Mouse (Mus musculus): ENCODE measurements at regions not wholly inside any gene's neighbourhood (a gene's known extent, or its start where the extent isn't known, plus 50 kb on each side); places are given as distances from the start of the nearest gene placed in this dataset.

DNA sequence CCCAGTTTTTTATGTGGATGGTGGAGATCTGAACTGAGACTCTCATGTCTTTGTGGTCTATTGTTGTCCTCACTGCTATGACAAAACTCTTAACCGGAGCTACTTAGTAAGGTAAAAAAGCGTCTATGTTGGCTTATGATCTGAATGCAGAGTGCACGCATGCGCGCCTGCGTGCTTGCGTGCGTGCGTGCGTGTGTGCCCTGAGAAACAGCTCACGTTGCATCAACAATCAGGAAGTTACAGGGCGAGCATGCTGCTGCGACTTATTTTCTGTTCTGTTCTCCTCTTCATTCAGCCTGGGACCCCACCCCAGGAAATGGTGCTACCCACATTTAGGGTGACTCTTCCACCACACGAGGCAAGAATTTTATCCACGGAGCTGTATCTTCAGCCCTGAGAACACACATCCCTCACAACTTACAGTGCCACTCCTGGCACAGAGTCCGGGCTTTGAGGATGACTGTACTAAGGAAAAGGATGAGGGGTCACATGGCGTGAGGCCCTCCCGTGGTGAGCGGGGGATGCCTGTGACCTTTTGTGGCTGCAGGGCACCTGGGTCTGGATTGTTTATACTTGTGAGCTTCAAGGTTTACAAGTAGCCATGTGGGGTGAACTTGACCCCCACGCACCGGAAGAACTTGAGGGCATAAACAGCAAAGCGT lies 213.4 kb downstream of the Gadd45g start:
- DNase-seq: no peak

DNA sequence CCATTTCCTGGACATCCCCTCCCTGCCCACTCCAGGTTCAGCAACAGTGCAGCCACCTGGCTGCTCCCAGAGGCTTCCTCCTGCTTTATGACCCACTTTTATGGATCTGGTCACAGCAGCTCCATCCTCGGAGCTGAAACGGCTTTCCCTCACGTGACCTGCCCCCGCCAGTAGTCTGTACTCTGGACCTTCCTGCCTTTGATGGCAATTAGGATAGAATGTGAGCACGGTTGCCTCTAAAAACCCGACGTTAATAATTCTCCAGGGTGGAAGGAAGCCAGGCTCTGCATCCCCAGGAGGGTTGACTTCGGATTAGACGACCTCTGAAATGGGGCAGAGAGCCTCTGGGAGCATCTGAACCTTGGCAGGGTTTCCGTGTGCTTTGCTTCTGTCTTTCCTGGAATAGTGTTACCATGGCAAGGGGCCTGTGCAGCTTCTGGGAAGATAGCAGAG lies 214.0 kb downstream of the Gadd45g start:
- no peak for DNase-seq

DNA sequence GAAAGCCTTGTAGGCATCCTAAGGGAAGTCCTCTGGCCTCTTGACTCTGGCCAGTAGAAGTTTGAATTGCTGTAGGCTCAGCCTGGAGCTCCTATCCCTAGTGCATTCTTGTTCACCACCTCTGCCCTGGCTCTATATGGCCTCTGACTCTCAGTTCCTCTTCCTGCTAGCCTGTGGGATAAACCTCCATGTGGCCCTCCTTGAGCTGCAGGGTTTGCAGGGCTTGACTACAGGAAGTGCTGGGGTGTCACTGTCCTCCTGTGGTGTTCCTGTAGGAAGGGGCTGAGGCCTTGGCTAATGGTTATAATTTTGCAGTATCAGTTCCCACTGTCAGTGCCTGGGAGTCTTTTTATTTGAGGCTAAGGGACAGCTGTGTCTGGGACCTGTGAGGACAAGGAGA lies 215.0 kb downstream of the Gadd45g start:
- DNase-seq: no peak

DNA sequence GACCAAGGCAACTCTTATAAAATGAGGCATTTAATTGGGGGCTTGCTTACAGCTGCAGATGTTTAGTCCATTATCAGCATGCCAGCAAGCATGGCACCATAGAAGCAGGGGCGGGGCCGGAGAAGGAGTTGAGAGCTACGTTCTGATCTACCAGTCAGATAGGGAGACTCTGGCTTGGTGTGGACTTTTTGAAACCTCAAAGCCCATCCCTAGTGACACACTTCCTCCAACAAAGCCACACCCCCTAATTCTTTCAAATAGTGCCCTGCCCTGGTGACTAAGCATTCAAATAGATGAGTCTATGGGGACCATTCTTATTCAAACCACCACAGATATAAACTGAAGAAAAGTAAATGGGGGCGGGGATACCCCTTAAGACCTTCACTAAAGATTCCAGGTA lies 215.4 kb downstream of the Gadd45g start:
- DNase-seq: no peak

DNA sequence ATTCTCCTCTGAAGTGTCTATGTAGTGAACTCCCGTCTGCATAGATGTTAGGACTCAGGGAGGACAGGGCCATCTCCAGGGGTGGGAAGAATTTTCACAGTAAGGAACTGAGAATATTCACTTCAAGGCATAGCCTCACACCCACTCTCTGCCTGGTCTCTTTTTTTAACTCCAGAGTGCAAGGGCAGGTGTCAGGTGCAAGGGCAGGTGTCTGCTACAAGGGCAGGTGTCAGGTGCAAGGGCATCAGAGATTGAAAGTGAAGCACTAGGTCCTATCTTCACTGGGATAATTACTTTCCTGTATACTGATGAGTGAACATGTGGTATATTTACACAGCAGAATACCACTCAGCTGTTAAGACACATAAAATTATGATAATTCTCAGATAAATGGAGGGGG lies 216.1 kb downstream of the Gadd45g start:
- DNase-seq: no peak

DNA sequence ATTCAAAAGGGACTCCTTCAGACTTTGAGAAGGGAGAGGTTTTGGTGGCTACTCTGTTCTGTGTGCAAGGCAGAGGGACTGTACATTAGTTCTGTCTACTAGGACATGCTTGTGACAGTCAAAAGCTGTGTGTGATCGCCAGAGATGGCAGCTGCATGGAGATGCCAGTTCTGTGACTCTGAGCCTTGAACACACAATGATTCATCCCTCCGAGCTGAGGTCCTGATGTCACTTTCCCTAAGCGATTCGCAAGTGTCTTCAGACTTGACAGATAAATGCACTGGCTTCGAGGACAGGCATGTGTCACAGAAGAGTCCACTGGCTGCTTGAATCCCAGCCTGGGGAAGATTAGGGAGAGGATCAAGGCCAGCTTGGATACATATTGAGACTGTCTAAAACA lies 218.8 kb downstream of the Gadd45g start:
- DNase-seq: no peak

DNA sequence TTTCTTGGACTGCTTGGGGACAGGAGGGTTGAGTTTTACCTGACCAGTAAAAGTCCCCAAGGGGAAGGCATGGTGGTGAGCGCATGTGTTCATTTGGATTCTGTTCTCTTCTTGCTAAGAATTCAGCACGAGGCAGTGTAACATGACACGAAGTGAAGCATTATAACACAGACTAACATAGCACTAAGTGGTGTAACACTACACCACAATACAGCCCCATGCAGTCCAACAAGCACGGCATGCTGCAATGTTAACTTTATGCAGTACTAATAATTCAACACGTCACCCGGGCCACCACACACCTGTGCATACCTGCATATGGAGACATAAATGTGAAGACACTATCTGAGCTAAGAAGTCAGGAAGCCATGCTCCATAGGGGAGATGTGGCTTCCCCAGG lies 219.2 kb downstream of the Gadd45g start:
- no peak for DNase-seq

DNA sequence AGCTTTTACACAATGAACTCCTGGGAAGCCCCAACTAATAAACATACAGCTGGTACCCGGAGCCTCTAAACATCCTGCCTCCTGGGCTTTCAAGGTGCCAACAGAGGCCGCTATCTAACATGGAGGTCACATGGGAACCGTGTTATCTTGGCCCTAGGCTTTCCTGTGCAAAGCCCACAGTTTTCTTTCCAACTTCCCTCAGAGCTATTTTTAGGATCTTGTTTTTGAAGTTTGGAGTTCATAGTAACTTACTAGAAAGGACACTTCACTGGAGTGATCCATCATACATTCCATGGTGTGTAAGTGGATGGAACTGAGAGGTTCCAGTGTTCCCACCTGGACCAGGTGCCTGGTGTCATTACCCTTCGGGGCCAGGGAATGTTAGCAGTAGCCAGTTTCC lies 220.6 kb downstream of the Gadd45g start:
- DNase-seq: no peak

DNA sequence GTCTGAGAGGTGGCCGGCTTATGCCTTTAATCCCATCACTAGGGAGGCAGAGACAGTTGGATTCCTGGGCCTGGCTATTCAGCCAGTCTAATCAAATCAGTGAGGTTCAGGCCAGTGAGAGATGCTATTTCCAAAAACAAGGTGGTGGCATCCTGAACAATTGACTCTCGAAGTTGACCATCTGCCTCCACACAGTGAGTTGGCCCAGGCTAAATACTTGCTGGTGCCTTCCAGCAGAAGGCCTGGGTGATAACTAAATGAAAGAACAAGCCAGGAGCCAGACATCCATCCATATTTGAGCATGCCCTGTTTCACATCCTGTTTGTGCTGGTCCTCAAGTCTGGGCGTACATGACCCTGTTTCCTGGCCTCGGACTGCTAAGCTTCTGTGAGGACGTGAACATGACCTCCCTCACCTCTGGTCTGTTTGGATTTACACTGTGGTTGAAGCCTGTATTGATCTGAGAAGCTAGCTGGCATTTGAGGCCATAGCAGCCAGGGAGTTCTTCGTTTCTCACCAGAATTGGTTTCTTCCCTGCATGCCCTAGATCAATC lies 222.5 kb downstream of the Gadd45g start:
- DNase-seq: no peak

DNA sequence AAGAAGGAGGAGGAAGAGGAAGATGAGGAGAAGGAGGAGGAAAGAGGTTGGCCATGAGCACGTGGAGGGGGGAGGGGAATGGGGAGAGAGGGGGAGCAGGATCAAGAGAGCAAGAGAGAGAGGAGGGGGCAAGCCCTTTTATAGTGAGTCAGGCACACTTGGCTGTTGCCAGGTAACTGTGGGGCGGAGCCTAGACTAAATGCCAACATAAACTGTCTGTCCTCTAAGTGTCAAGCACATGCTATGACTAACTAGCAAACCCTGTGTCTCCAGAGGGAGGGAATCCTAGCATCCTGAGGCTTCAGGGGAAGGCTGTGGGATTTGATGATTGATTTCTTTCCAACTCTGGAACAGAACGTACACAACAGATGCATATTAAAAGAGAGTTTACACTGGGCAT lies 223.2 kb downstream of the Gadd45g start:
- DNase-seq: no peak

DNA sequence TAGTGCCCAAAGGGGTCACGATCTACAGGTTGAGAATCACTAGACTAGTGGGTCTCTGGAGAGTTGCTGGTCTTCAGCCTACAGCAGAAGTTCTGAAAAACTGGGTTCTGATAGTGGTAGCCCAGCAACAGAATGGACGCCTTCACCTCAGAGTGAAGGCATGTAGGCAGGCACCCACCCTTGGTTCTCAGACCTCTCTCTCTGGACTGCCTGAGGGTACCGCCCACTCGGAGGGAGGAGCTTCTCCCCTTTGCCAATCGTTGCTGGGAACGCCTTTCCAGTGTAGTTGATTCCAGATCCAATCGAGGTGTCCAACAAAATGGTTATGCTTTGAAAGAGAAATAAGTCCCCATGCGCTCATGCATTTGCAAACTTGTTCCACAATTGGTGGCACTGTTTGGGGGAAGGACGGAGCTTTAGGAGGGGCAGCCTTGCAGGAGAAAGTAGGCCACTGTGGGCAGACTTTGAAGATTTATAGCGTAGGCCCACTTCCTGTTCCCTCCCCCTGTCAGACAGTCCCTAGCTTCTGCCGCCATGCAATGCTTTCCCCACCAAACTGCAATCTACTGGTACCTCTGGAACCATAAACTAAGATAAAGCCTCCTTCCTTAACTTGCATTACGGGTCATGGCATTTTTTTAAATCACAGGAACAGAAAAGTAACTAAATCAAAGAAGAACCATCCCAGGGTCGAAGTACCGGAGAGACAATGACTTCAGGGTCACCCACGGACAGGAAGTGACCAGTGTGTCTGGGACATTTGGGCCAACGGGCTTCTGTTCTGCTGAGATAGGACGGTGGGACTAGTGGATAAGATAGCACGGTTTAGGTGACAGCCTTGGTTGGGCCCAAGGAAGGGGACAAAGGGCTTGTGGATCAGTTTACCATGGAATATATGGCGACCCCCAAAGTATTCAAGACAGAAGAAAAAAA lies 224.5 kb downstream of the Gadd45g start:
- DNase-seq: no peak

DNA sequence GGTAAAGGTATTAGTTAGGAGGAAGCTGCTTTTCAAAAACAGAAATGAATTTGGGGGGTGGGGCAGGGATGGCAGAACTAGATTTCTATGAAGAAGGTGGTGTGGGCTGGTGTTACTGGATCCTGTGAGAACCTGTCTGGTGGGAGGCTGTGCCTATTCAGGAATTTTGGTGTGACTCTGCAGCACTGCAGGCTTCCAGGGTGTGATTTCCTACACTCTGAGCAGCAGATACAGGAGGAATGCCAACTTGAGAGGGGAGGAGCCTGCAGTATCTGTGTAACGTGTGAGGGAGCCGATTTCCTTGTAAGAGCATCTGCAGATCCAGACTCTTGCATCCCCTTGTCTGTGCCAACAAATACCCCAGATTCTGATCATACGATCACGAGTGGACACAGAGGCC lies 231.1 kb downstream of the Gadd45g start:
- no peak for DNase-seq

DNA sequence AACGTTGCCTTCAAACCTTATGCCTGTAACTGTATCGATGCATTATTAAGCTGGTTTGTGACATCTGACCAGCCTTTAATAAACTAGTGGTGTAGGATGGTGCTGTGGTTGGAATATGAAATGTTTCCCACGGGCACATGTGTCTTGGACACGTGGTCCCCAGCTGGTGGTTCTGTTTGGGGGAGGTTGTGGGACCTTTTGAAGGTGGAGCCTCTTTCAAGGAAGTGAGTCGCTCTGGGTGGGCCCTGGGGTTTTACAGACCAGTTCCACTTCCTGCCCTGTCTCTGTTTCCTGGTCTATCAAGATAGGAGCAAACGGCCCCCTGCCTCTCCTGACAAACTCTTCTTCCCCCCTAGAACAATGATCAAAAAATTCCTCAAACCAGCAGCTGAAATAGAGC lies 232.1 kb downstream of the Gadd45g start:
- no peak for DNase-seq

DNA sequence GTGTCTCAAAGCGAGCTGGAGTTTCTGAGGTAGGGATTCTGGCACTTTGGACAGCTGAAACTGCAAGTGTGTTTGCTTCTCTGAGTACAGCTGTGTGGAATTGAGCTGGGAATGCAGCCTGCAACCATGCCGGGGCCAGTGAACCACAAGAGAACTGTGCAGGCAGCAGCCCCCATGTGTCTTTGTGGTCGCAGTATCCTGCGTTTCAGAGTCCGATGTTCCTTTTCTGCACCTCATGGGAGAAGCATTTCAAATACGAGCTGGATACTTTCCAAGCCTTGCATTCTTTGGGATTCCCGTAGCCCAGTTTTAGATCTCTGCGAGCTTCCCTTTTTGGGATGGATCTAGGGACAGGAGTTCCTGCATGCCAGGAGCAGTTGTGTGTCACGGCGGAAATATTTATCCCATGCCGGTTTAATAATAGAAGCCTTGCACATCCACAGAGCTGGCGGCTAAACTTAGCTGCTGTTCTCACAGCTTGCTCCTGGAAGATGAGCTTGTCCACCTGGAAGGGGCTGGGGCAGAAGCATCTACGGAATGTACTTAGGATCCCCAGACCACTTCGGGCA lies 233.3 kb downstream of the Gadd45g start:
- DNase-seq: no peak

DNA sequence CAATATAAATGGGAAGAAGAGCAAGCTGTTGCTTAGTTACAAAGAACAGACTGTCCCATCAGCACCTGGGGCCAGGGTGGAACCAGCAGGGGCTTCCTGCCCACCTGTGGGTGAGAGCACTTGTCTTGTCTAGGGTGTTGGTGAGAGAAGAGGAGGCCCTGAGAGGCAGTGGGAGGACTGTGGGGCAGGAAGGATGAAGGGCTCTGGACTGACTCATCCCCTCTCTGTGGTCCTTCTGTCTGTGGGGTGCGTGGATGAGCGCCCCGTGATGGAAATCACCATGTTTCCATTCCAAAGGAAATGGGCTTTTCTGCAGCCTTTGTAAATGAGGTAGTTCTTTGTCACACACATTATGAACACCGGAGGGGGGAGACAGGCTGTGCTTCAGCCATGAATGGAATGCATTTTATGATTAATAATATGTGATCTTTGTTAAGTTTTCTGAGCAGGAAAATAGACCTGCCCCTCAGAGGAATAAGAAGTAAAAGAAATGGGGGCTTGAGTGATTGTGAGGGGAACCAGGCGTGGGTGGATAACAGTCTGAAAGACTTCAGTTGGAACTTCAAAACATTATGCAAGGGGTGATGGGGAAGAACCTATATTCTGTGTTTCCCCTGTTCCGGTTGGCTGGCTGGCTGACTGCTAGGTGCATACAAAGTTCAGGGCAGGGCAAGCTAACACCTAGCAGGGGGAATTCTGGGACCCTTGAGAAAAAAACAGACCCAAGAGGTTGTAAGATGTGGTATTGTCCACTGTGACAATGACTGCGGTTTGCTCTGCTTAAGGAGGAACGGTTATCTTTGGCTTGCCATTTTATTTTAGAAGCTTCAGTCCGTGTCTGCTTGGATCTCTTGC lies 237.3 kb downstream of the Gadd45g start:
- no peak for DNase-seq

DNA sequence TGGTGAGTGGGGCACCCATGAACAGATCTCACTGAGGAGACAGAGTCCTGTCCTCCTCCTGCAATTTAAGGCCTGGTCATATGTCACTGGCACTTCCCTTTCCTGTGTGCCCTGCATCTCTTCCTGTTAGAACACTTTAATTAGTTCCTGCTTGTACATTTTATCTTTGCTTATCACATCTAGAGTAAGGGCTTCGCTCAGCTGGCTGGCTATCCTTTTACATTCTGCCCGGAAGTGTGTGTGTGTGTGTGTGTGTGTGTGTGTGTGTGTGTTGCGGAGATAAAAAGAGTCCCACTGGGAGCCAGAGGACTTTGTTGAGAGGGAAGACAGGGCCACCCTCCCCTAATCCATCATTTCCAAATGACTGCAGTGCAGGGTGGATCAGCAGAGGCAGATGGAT lies 238.6 kb downstream of the Gadd45g start:
- DNase-seq: no peak

DNA sequence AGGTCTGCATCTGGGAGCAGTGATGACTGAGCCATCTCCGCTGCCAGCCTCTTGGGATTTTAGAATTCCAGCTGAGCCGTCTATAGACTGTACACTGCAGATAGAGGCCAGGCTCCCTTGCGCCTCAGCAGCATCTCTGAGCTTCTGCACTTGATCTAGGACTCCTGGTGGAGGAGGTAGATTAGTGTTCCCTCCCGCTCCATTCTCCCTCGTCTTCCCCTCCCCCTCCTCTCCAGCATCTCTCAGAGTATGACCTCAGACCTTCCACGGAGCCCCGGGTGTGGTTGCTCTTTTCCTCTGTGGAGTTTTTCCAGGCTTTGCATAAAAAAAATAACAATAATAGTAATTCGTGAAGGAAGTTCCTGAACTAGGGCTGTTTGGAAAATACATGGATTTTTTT lies 241.8 kb downstream of the Gadd45g start:
- no peak for DNase-seq

DNA sequence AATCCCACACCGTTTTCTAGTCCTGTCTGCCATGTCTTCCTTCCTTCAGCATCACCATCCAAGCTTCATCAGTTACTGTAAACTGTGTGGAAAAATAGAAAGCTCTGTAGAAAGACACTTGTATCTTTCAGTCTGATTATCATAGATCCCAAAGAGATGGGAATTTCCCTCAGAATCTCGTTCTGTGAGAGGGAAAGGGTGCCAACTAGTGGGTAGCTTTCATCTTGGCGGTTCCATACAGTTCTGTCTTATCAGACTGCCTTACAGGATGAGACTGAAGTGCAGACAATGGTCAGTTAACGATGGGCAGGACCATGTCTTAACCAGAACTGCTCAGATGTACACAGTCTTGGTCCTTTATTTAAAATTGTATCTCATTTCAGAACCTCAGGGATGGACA lies 243.9 kb downstream of the Gadd45g start:
- no peak for DNase-seq

DNA sequence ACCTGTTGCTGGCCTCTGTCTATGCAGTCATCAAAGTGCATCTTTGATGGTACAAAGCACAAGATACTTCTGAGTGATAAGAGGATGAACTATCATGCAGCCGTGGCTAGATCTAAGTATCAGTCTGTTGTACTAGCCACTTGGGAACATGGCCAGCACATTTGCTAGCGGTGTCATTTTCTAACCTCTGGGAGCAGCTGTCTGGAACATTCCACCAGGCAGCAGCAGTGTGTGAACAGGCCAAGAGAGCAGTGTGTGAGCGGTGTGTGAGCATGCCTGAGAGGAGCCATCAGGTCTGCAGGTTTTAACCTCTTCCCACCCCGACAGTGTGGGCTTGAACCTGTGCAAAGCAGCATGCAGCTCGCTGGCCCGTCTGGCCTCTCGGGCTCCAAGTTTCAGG lies 248.3 kb downstream of the Gadd45g start:
- no peak for DNase-seq

DNA sequence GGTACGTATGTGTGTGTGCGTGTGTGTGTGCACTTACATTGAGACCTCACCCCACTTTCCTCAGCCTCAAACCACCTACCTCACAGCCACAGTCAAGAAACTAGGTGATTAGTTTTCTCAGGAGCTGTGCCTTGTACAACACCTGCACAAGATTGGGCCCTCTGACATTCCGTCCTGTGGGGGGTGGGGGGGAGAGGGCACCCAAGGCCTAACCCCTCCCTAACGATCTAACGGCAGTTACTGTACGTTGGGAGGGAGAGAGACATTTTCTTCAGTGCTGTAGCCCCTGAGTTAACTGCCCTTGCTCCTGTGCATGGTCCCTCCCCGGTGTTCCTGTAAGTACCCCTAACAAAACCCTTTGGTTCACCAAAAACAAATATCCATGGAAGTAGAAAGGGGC lies 250.0 kb downstream of the Gadd45g start:
- no peak for DNase-seq

DNA sequence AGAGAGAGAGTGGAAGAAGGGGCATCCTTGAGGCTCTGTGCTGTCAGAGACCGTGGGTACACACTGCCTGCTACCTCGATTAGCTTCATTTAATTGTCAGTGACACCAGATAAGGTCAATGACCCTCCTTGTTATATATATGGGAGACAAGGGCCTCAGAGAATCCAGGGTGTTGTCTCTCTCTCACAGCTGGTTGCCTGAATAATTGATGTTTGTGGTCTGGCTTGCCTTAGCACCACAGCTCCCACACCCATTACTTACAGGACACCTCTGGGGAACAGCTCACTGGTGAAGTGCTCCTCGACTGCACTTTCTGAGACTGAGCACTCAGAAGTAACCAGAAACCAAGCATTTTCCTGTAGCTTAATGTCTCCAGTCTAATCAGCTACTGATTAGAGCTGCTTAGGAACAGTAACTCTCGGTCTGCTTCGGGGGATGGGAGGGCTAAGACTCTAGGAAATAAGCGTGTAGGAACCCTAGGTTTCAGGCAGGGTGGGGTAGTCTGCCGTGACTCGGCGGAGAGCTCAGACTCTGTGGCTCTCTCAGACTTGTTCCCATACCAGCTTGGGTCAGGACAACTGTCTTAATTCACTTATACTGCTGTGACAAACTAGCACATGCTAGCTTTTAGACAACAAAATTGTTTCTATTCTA lies 259.6 kb downstream of the Gadd45g start:
- DNase-seq: no peak

DNA sequence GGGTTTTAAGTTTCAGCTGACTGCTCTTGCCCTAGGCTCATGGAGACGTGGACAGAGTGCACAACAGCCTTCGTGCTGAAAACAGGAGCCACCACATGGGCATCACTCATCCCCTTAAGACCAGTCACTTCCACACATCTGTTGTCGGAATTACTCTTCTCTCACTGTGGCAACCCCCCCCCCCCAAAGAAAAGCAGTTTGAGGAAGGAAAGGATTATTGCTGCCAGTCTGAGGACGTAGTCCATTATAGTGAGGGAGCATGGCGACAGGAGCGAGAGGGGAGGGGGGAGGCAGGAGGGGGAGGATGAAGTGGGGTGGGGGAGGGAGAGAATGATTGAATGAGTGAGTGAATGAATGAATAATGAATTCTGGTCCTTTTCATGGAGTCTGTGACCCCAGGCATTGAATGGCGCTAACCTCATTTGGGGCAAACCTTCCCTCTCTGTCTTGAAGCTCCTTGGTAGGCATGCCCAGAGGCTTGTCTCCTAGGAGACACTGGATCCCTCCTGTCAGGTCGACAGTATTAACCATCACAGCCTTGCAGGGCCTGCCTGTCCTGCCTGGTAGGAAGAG lies 262.0 kb downstream of the Gadd45g start:
- DNase-seq: no peak
